Mouse (Mus musculus) liver, embryonic 11.5 days (tissue): Measurements from ENCODE around the gene Lrch3. TPM values are rescaled to one million over a fixed set of nuclear protein-coding genes. Genes with fewer than 3 reads are reported as not detected.
"Not testable (repeated sequence)": the region's sequence is repeated elsewhere in the genome, so short reads cannot be mapped to it uniquely, and the experiment has no call there.

Source experiments
- ATAC-seq: fragments of 200-750 bp; cut with Nextera tagmentation; replicated peaks from 2 replicates; pipeline ENCODE4 v1.8.0; 2017; ENCODE audit warnings: moderate number of reproducible peaks, mild to moderate bottlenecking, moderate TSS enrichment, moderate library complexity; ENCODE audit not compliant: low FRiP score
- DNase-seq: peaks from one replicate; pipeline ENCODE4 v3.0.0-alpha.2; 2017; ENCODE audit warnings: low spot score
- H3K27ac ChIP-seq: fragments of 300-500 bp; sonication (generic); 2 replicates; pipeline ENCODE4 v1.5.1; 2014; ENCODE audit warnings: mild to moderate bottlenecking, low read depth, low read length, control low read depth
- H3K27me3 ChIP-seq: fragments of 300-500 bp; sonication (generic); replicated peaks from 2 replicates; pipeline ENCODE4 v1.6.1; 2014; ENCODE audit warnings: low read length, mixed read lengths; ENCODE audit not compliant: control insufficient read depth, insufficient read depth
- H3K36me3 ChIP-seq: fragments of 300-500 bp; sonication (generic); 2 replicates; pipeline ENCODE4 v1.6.1; 2014; ENCODE audit warnings: mild to moderate bottlenecking, low read length, moderate library complexity, mixed read lengths; ENCODE audit not compliant: control insufficient read depth, insufficient read depth
- H3K4me1 ChIP-seq: fragments of 300-500 bp; sonication (generic); replicated peaks from 2 replicates; pipeline ENCODE4 v1.6.1; 2014; ENCODE audit warnings: low read length, mixed read lengths; ENCODE audit not compliant: control insufficient read depth, insufficient read depth
- H3K4me2 ChIP-seq: fragments of 300-500 bp; sonication (generic); 2 replicates; pipeline ENCODE4 v1.6.1; 2014; ENCODE audit warnings: mild to moderate bottlenecking, control low read depth, moderate library complexity
- H3K4me3 ChIP-seq: fragments of 300-500 bp; sonication (generic); 2 replicates; pipeline ENCODE4 v1.5.1; 2014; ENCODE audit warnings: low read depth, low read length, control low read depth
- H3K9ac ChIP-seq: fragments of 300-500 bp; sonication (generic); 2 replicates; pipeline ENCODE4 v1.6.1; 2014; ENCODE audit warnings: low read depth, low read length, control low read depth
- H3K9me3 ChIP-seq: fragments of 300-500 bp; sonication (generic); 2 replicates; pipeline ENCODE4 v1.6.1; 2016; ENCODE audit warnings: low read length, inconsistent platforms, mixed read lengths; ENCODE audit not compliant: control insufficient read depth
- WGBS: fragments of 180-500 bp; shearing (Covaris S2); extraction: QIAGEN DNeasy Blood & Tissue Kit; methylation state at CpG from one replicate; pipeline ENCODE4 v1.1.7; 2014; 5-methylcytosine and 5-hydroxymethylcytosine counted together
- polyA plus RNA-seq: library from polyadenylated mRNA; unstranded; fragments of >200 nt; fragmentation: Nextera tagmentation; extraction: Ambion mirVana; gene quantifications from 2 replicates; pipeline ENCODE4 v1.2.1, GENCODE M21; 2014

Gene Lrch3
- polyA plus RNA-seq = 15.9 and 16.3 TPM in 2 replicates

DNA sequence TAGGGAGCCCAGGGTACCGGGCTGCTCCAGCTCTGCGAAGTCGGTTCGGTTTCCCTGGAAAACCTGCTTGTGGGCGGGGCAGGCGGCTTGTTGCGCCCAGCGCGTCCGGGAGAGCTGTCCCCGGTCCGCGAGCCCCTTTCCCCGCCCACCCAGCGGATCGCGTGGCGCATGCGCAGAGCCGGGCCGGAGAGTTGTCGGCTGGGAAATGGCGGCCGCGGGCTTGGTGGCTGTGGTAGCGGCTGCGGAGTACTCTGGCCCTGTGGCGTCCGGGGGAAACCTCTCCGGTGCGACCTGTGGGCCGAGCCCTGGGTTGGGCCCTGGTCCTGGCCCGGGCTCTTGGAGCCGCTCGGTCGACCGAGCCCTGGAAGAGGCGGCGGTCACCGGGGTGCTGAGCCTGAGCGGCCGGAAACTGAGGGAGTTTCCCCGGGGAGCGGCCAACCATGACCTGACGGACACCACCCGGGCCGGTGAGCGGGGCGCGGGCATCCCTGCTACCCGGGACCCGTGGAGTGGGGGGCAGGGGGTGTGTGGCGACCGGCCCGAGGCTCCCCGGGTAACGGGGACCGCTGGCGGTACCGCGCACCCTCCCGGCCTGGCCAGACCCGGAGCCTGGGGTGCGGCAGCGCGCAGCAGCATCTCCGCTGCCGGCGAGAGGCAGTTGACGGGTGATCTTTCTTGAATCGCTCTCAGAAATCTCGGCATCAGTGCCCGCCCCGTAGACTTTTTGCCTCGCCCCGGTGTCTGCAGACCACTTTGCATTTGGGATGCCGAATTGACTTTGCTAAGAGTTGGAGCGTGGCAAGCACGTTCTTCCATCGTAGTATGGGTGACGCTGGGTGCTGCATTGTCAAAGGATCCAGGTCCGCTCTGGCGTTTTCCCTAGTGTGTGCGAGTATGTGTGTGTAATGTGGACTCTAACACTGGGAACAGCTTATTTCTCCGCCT lies at the start of gene Lrch3:
Gene Lrch3, plus strand, starts transcription at position 164 of the 945 bp plus-strand sequence.
- DNase-seq = peak; percentile 98
- under 1% methylated on average over 83 of the region's 85 CpGs for WGBS

DNA sequence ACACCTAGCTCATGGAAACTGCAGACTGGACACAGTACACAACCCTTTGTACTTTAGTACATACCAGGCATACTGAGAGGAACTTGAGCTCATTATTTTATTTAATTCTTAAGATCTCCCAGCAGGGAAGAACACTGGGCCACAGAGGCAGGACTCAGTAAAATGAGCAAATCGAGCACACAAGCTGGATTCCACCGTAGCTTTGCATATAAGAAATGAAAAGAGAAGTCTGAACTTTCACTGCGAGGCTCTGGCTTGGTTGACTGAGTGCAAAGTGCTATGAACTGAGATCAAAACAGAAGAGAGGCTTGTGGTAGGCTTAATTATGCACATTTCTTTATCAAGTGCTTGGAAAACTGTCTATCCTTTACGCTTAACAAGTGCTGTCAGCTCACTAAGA lies 48.5 kb upstream of the Lrch3 start:
- Histone ChIP-seq H3K36me3 (no peaks in the 10 kb centered on the region), H3K9me3 (no peaks in the 10 kb centered on the region), H3K4me3 (no peak overlapping the region), H3K27me3 (no peaks in the 10 kb centered on the region), H3K4me1 (peaks cover 7% of the 10 kb centered on the region; the same call in 1 of the 2 replicates), H3K27ac (no peak overlapping the region), H3K9ac (no peak overlapping the region), H3K4me2 (no peak overlapping the region)
- WGBS = 88% methylated on average over 4 of the region's 4 CpGs
- no peak for DNase-seq
- ATAC-seq = no peak

More for the DNA sequence above, at the start of gene Lrch3:
- H3K27me3 ChIP-seq = no peaks in the 10 kb centered on the region
- H3K9me3 ChIP-seq = no peaks in the 10 kb centered on the region
- ATAC-seq = peak; percentile 91
- peak within 1 kb of the TSS; percentile 98 for H3K4me3 ChIP-seq
- peak within 1 kb of the TSS; percentile 96 for H3K9ac ChIP-seq
- H3K4me2 ChIP-seq = peak within 1 kb of the TSS; percentile 90
- no peaks in the 10 kb centered on the region for H3K36me3 ChIP-seq
- peak within 1 kb of the TSS; percentile 71 for H3K27ac ChIP-seq
- H3K4me1 ChIP-seq = peaks cover 3% of the 10 kb centered on the region

- Histone ChIP-seq H3K4me3 (no peak overlapping the region), H3K36me3 (no peaks in the 10 kb centered on the region), H3K4me2 (peak overlapping the region; percentile 91), H3K9me3 (no peaks in the 10 kb centered on the region), H3K4me1 (peaks cover 7% of the 10 kb centered on the region; the same call in 1 of the 2 replicates), H3K27me3 (no peaks in the 10 kb centered on the region), H3K27ac (no peak overlapping the region), H3K9ac (no peak overlapping the region)
- DNase-seq = no peak
- ATAC-seq = no peak
- WGBS = 85% methylated on average over 5 of the region's 5 CpGs
Observed at GRCm38 (mm10) chr16:32866713-32867112, 47.2 kb upstream of the Lrch3 start.

DNA sequence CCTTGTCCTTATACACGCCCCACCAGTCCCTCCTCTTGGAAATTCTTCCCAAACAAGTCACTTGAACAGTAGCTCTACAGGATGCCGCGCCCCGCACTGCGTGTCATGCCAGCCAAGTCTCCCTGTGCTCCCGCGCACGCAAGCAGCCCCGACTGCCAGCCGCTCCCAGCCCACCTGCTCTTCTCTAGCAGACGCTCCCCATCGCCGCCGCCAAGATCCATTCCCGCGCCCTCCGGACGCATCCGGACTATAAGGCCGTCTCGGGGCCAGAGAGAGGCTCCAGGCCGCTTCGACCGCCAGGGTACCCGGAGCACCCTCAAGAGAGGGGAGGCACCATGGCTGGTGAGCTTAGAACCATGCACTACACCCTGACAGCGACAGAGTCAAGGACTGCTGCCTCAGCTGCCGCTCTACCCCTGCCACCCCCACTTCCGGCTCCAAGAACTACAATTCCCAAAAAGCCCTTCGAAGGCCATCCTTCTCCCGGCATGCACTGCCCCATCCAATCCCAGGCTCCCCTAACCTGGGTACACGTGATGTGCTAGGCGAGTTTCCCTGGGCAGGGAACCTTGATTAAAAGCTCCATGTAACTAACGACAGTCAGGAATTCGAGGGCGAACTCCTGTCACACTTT lies 45.9 kb upstream of the Lrch3 start:
- no peaks in the 10 kb centered on the region for H3K36me3 ChIP-seq
- H3K27ac ChIP-seq = 0 out of 2 replicates have a peak overlapping the region, but pooled peaks have one; percentile 32
- peak; percentile 86 for DNase-seq
- H3K4me1 ChIP-seq = peaks cover 7% of the 10 kb centered on the region; the same call in 1 of the 2 replicates
- peak overlapping the region; percentile 87 for H3K4me3 ChIP-seq
- H3K27me3 ChIP-seq = no peaks in the 10 kb centered on the region
- under 1% methylated on average over 35 of the region's 35 CpGs for WGBS
- no peaks in the 10 kb centered on the region for H3K9me3 ChIP-seq
- ATAC-seq = peak; percentile 98
- peak overlapping the region; percentile 91 for H3K4me2 ChIP-seq
- H3K9ac ChIP-seq = peak overlapping the region; percentile 74

DNA sequence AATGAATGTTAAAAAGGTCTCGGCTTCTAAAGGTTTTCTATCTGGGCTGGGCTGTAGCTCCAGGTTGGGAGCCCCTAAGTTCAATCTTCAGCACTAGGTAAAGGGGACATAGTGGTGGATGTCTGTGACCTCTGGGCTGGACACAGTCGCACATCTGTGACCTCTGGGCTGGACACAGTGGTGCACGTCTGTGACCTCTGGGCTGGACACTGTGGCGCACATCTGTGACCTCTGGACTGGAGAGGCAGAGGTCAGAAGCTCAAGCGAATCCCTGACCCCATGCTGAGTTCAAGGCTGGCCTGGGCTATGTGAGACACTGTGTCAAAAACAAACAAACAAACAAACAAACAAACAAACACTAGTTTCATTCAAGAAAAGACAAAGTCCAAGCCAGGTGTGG lies 43.7 kb upstream of the Lrch3 start:
- no peak overlapping the region for H3K27ac ChIP-seq
- 65% methylated on average over 5 of the region's 5 CpGs for WGBS

GRCm38 (mm10) chr16:32873366-32873765 lies 40.5 kb upstream of the Lrch3 start:
- Histone ChIP-seq H3K9me3 (no peaks in the 10 kb centered on the region), H3K27me3 (no peaks in the 10 kb centered on the region), H3K4me1 (no peaks in the 10 kb centered on the region; the same call in 1 of the 2 replicates), H3K4me3 (no peak overlapping the region), H3K4me2 (no peak overlapping the region), H3K36me3 (no peaks in the 10 kb centered on the region), H3K27ac (no peak overlapping the region), H3K9ac (no peak overlapping the region)
- WGBS = 53% methylated on average over 3 of the region's 3 CpGs
- ATAC-seq (no peak), DNase-seq (no peak)

More for the DNA sequence above, 43.7 kb upstream of the Lrch3 start:
- H3K4me3 ChIP-seq = no peak overlapping the region
- H3K9ac ChIP-seq = no peak overlapping the region
- no peak overlapping the region for H3K4me2 ChIP-seq
- peaks cover 7% of the 10 kb centered on the region; the same call in 1 of the 2 replicates for H3K4me1 ChIP-seq
- H3K27me3 ChIP-seq = no peaks in the 10 kb centered on the region
- no peak for DNase-seq
- H3K9me3 ChIP-seq = no peaks in the 10 kb centered on the region
- no peak for ATAC-seq
- no peaks in the 10 kb centered on the region for H3K36me3 ChIP-seq

GRCm38 (mm10) chr16:32875281-32875680 lies 38.6 kb upstream of the Lrch3 start:
- ATAC-seq, H3K27me3 ChIP-seq, H3K36me3 ChIP-seq: not testable (repeated sequence)

DNA sequence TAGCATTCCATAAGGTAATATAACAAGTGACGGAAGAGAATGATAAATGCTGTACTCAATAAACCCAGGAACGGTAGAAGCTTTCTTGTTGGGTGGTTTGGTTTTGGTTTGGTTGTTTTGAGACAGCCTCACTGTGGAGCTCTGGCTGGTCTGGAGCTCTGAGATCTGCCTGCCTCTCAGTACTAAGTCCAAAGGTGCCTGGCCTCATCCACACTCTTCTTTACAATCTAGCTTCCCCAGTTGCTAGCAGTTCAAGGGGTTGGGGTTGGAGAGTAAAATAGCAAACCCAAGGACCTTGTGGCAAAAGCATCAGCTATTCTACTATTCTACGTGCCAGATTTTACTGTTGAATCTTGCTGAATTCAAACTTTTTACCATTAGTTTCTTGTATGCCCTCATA lies 38.1 kb upstream of the Lrch3 start:
- H3K9ac ChIP-seq = no peak overlapping the region

More at GRCm38 (mm10) chr16:32875281-32875680, 38.6 kb upstream of the Lrch3 start:
- not testable (repeated sequence) for H3K4me3 ChIP-seq, DNase-seq, H3K4me1 ChIP-seq, H3K9ac ChIP-seq, H3K27ac ChIP-seq, H3K4me2 ChIP-seq, H3K9me3 ChIP-seq
- WGBS = 55% methylated on average over 1 of the region's 1 CpGs

More for the DNA sequence above, 38.1 kb upstream of the Lrch3 start:
- H3K27me3 ChIP-seq = no peaks in the 10 kb centered on the region
- no peak overlapping the region for H3K4me3 ChIP-seq
- no peaks in the 10 kb centered on the region for H3K9me3 ChIP-seq
- DNase-seq (no peak), ATAC-seq (no peak)
- no peak overlapping the region for H3K27ac ChIP-seq
- no peaks in the 10 kb centered on the region for H3K36me3 ChIP-seq
- H3K4me2 ChIP-seq = no peak overlapping the region; the same call in 1 of the 2 replicates
- WGBS = 82% methylated on average over 3 of the region's 3 CpGs
- peaks cover 9% of the 10 kb centered on the region for H3K4me1 ChIP-seq
